Mouse (Mus musculus): ENCODE measurements around the gene Ggt1. TPM values are rescaled to one million over a fixed set of nuclear protein-coding genes. Genes with fewer than 3 reads are reported as not detected.

Gene Ggt1
- polyA plus RNA-seq, 1 experiment from 2014 or later: 2.1 TPM

GRCm38 (mm10) chr10:75555557-75555956 lies 5.8 kb upstream of the Ggt1 start:
- ATAC-seq: no peak
- Histone ChIP-seq H3K4me1 (ENCODE audit: control insufficient read depth, insufficient read depth, low read depth, low read length) (peaks cover 30% of the 10 kb centered on the region), H3K27ac (ENCODE audit: low read depth, low read length) (peak overlapping the region; percentile 36), H3K27me3 (replicated peaks; ENCODE audit: control insufficient read depth, insufficient read depth, low read length) (no peaks in the 10 kb centered on the region), H3K4me2 (ENCODE audit: low read length) (peak overlapping the region; percentile 18; the same call in 1 of the 2 replicates), H3K9me3 (ENCODE audit: control insufficient read depth, low read length) (no peaks in the 10 kb centered on the region), H3K9ac (ENCODE audit: low read depth, low read length) (no peak overlapping the region), H3K4me3 (ENCODE audit: low read length) (no peak overlapping the region), H3K36me3 (ENCODE audit: control insufficient read depth, insufficient read depth, low read length) (peaks cover 24% of the 10 kb centered on the region)
- WGBS: 56% methylated on average over 6 of the region's 6 CpGs

GRCm38 (mm10) chr10:75556026-75556425 lies 5.4 kb upstream of the Ggt1 start:
- Histone ChIP-seq H3K27ac (ENCODE audit: low read depth, low read length) (peak overlapping the region; percentile 72), H3K9me3 (ENCODE audit: control insufficient read depth, low read length) (no peaks in the 10 kb centered on the region), H3K9ac (ENCODE audit: low read depth, low read length) (peak overlapping the region; percentile 6; the same call in 1 of the 2 replicates), H3K36me3 (ENCODE audit: control insufficient read depth, insufficient read depth, low read length) (peaks cover 24% of the 10 kb centered on the region), H3K4me3 (ENCODE audit: low read length) (no peak overlapping the region), H3K27me3 (replicated peaks; ENCODE audit: control insufficient read depth, insufficient read depth, low read length) (no peaks in the 10 kb centered on the region), H3K4me2 (ENCODE audit: low read length) (peak overlapping the region; percentile 18; the same call in 1 of the 2 replicates), H3K4me1 (ENCODE audit: control insufficient read depth, insufficient read depth, low read depth, low read length) (peaks cover 35% of the 10 kb centered on the region)
- 16% methylated on average over 9 of the region's 9 CpGs for WGBS
- peak; percentile 75 for ATAC-seq

- H3K4me2 ChIP-seq (ENCODE audit: low read length): peak overlapping the region; percentile 89
- H3K9ac ChIP-seq (ENCODE audit: low read depth, low read length): peak overlapping the region; percentile 53
- H3K4me3 ChIP-seq (ENCODE audit: low read length): peak overlapping the region; percentile 73
- H3K4me1 ChIP-seq (ENCODE audit: control insufficient read depth, insufficient read depth, low read depth, low read length): peaks cover 40% of the 10 kb centered on the region
- no peaks in the 10 kb centered on the region for H3K9me3 ChIP-seq (ENCODE audit: control insufficient read depth, low read length)
- no peaks in the 10 kb centered on the region for H3K27me3 ChIP-seq (replicated peaks; ENCODE audit: control insufficient read depth, insufficient read depth, low read length)
- H3K27ac ChIP-seq (ENCODE audit: low read depth, low read length): peak overlapping the region; percentile 97
- WGBS: 13% methylated on average over 3 of the region's 3 CpGs
- ATAC-seq: peak; percentile 52
- peaks cover 23% of the 10 kb centered on the region for H3K36me3 ChIP-seq (ENCODE audit: control insufficient read depth, insufficient read depth, low read length)
Observed at GRCm38 (mm10) chr10:75558515-75558914, 2.9 kb upstream of the Ggt1 start.

GRCm38 (mm10) chr10:75559041-75559675 lies 2.2 kb upstream of the Ggt1 start:
- 2% methylated on average over 14 of the region's 14 CpGs for WGBS
- Histone ChIP-seq H3K36me3 (ENCODE audit: control insufficient read depth, insufficient read depth, low read length) (peaks cover 17% of the 10 kb centered on the region), H3K9ac (ENCODE audit: low read depth, low read length) (peak overlapping the region; percentile 94), H3K4me2 (ENCODE audit: low read length) (peak overlapping the region; percentile 89), H3K27me3 (replicated peaks; ENCODE audit: control insufficient read depth, insufficient read depth, low read length) (no peaks in the 10 kb centered on the region), H3K4me1 (ENCODE audit: control insufficient read depth, insufficient read depth, low read depth, low read length) (peaks cover 40% of the 10 kb centered on the region), H3K9me3 (ENCODE audit: control insufficient read depth, low read length) (no peaks in the 10 kb centered on the region), H3K4me3 (ENCODE audit: low read length) (peak overlapping the region; percentile 73), H3K27ac (ENCODE audit: low read depth, low read length) (peak overlapping the region; percentile 97)
- ATAC-seq: peak; percentile 10

- H3K4me2 ChIP-seq (ENCODE audit: low read length): peak within 1 kb of the TSS; percentile 89
- H3K36me3 ChIP-seq (ENCODE audit: control insufficient read depth, insufficient read depth, low read length): peaks cover 14% of the 10 kb centered on the region
- H3K27ac ChIP-seq (ENCODE audit: low read depth, low read length): peak within 1 kb of the TSS; percentile 97
- under 1% methylated on average over 69 of the region's 75 CpGs for WGBS
- H3K4me3 ChIP-seq (ENCODE audit: low read length): peak within 1 kb of the TSS; percentile 73
- ATAC-seq: peak; percentile 63
- peak within 1 kb of the TSS; percentile 94 for H3K9ac ChIP-seq (ENCODE audit: low read depth, low read length)
- H3K27me3 ChIP-seq (replicated peaks; ENCODE audit: control insufficient read depth, insufficient read depth, low read length): no peaks in the 10 kb centered on the region
- H3K4me1 ChIP-seq (ENCODE audit: control insufficient read depth, insufficient read depth, low read depth, low read length): peaks cover 40% of the 10 kb centered on the region
- H3K9me3 ChIP-seq (ENCODE audit: control insufficient read depth, low read length): no peaks in the 10 kb centered on the region
Observed at GRCm38 (mm10) chr10:75559676-75560548, 1.5 kb upstream of the Ggt1 start, which contains the start of gene Lrrc75b. Lrrc75b (minus strand) TSS chr10:75560330.

- 7% methylated on average over 6 of the region's 6 CpGs for WGBS
- H3K9me3 ChIP-seq (ENCODE audit: control insufficient read depth, low read length): no peaks in the 10 kb centered on the region
- ATAC-seq: peak; percentile 35; the same call in 1 of the 2 replicates
- H3K27me3 ChIP-seq (replicated peaks; ENCODE audit: control insufficient read depth, insufficient read depth, low read length): no peaks in the 10 kb centered on the region
- H3K27ac ChIP-seq (ENCODE audit: low read depth, low read length): peak overlapping the region; percentile 97
- H3K4me3 ChIP-seq (ENCODE audit: low read length): peak overlapping the region; percentile 73
- H3K9ac ChIP-seq (ENCODE audit: low read depth, low read length): peak overlapping the region; percentile 94
- H3K4me2 ChIP-seq (ENCODE audit: low read length): peak overlapping the region; percentile 89
- H3K4me1 ChIP-seq (ENCODE audit: control insufficient read depth, insufficient read depth, low read depth, low read length): peaks cover 40% of the 10 kb centered on the region
- peaks cover 8% of the 10 kb centered on the region for H3K36me3 ChIP-seq (ENCODE audit: control insufficient read depth, insufficient read depth, low read length)
Observed at GRCm38 (mm10) chr10:75560549-75560899, 880 bp upstream of the Ggt1 start.

GRCm38 (mm10) chr10:75562596-75562995 lies 1.2 kb downstream of the Ggt1 start:
- 88% methylated on average over 8 of the region's 8 CpGs for WGBS
- ATAC-seq: no peak
- no peak overlapping the region for H3K4me3 ChIP-seq (ENCODE audit: low read length)
- no peaks in the 10 kb centered on the region for H3K9me3 ChIP-seq (ENCODE audit: control insufficient read depth, low read length)
- H3K9ac ChIP-seq (ENCODE audit: low read depth, low read length): no peak overlapping the region
- H3K27me3 ChIP-seq (replicated peaks; ENCODE audit: control insufficient read depth, insufficient read depth, low read length): no peaks in the 10 kb centered on the region
- H3K4me2 ChIP-seq (ENCODE audit: low read length): no peak overlapping the region
- peaks cover 22% of the 10 kb centered on the region for H3K4me1 ChIP-seq (ENCODE audit: control insufficient read depth, insufficient read depth, low read depth, low read length)
- no peaks in the 10 kb centered on the region for H3K36me3 ChIP-seq (ENCODE audit: control insufficient read depth, insufficient read depth, low read length)
- H3K27ac ChIP-seq (ENCODE audit: low read depth, low read length): no peak overlapping the region

GRCm38 (mm10) chr10:75564687-75565265 lies 3.4 kb downstream of the Ggt1 start:
- Histone ChIP-seq H3K36me3 (ENCODE audit: control insufficient read depth, insufficient read depth, low read length) (no peaks in the 10 kb centered on the region), H3K9me3 (ENCODE audit: control insufficient read depth, low read length) (no peaks in the 10 kb centered on the region), H3K9ac (ENCODE audit: low read depth, low read length) (no peak overlapping the region), H3K4me2 (ENCODE audit: low read length) (no peak overlapping the region), H3K27ac (ENCODE audit: low read depth, low read length) (no peak overlapping the region), H3K4me1 (ENCODE audit: control insufficient read depth, insufficient read depth, low read depth, low read length) (peaks cover 15% of the 10 kb centered on the region), H3K27me3 (replicated peaks; ENCODE audit: control insufficient read depth, insufficient read depth, low read length) (no peaks in the 10 kb centered on the region), H3K4me3 (ENCODE audit: low read length) (no peak overlapping the region)
- WGBS: 91% methylated on average over 12 of the region's 12 CpGs
- ATAC-seq: no peak

GRCm38 (mm10) chr10:75565436-75565835 lies 4.0 kb downstream of the Ggt1 start:
- 75% methylated on average over 6 of the region's 6 CpGs for WGBS
- ATAC-seq: no peak
- H3K9me3 ChIP-seq (ENCODE audit: control insufficient read depth, low read length): no peaks in the 10 kb centered on the region
- H3K27me3 ChIP-seq (replicated peaks; ENCODE audit: control insufficient read depth, insufficient read depth, low read length): no peaks in the 10 kb centered on the region
- peaks cover 11% of the 10 kb centered on the region for H3K4me1 ChIP-seq (ENCODE audit: control insufficient read depth, insufficient read depth, low read depth, low read length)
- H3K36me3 ChIP-seq (ENCODE audit: control insufficient read depth, insufficient read depth, low read length): no peaks in the 10 kb centered on the region
- no peak overlapping the region for H3K9ac ChIP-seq (ENCODE audit: low read depth, low read length)
- no peak overlapping the region for H3K4me3 ChIP-seq (ENCODE audit: low read length)
- no peak overlapping the region for H3K4me2 ChIP-seq (ENCODE audit: low read length)
- no peak overlapping the region for H3K27ac ChIP-seq (ENCODE audit: low read depth, low read length)

Data from hindbrain, embryonic 16.5 days (tissue).